11 mouse cellular contexts compared by ENCODE assay signal in genomic region chr19:46004814-46005466, GRCm38 (mm10). TPM values are rescaled to one million over a fixed set of nuclear protein-coding genes. Genes with fewer than 3 reads are reported as not detected.
DNase-seq lines count a peak whose midpoint lies in the region; ATAC-seq and TF ChIP-seq lines count a peak whose summit lies in the region.
"Had no signal": no experiment of that assay in that cellular context is flagged by ENCODE, and none has a peak within 500 bp of the region (broad histone marks: within the 10 kb centered on the region; RNA-seq: fewer than 3 reads in every experiment).

No protein-coding gene starts in this region.

- peak; percentile 89 for DNase-seq in heart, adult 11 months
- DNase-seq in heart, adult 9 months (ENCODE audit: low spot score in 2 of 2), result no peak
- DNase-seq in kidney, postnatal 0 days (ENCODE audit: low spot score), result no peak
- no peak for DNase-seq in kidney, postnatal 14 days
- DNase-seq in CH12.LX (ENCODE audit: extremely low read depth), result no peak
- no peak for DNase-seq in urinary bladder, postnatal 25 days (ENCODE audit: low spot score)
- DNase-seq in embryo, embryonic 11 days, result no peak
- DNase-seq: kidney, postnatal 36 days had no signal

- peaks cover 12% of the 10 kb centered on the region for H3K4me1 ChIP-seq in kidney, postnatal 0 days (replicated peaks; ENCODE audit: insufficient read depth, low read length)
- peaks cover 25 to 42% of the 10 kb centered on the region in 2 experiments for H3K4me1 ChIP-seq in CH12.LX (ENCODE audit: control insufficient read depth in 1 of 2, insufficient read depth in 2 of 2)
- H3K4me1 ChIP-seq in embryonic facial prominence, embryonic 13.5 days, result peaks cover 9% of the 10 kb centered on the region

- H3K27me3 ChIP-seq in kidney, postnatal 0 days (ENCODE audit: insufficient read depth, low read length), result no peaks in the 10 kb centered on the region
- no peaks in the 10 kb centered on the region for H3K27me3 ChIP-seq in CH12.LX (replicated peaks)
- H3K27me3 ChIP-seq in embryonic facial prominence, embryonic 13.5 days, result peaks cover 5% of the 10 kb centered on the region

- TF ChIP-seq CTCF in kidney, postnatal 0 days (IDR thresholded peaks at IDR 0.05; ENCODE audit: low read depth), result no peak
- no peak for TF ChIP-seq CTCF in CH12.LX (conservative IDR thresholded peaks at IDR 0.05 in 1 of 2, IDR thresholded peaks at IDR 0.05 in 1 of 2; ENCODE audit: low read depth in 2 of 2, low read length in 2 of 2)

- no peak for TF ChIP-seq RAD21 in CH12.LX (IDR thresholded peaks at IDR 0.05; ENCODE audit: low read depth, low read length)

- H3K4me3 ChIP-seq in kidney, postnatal 0 days (replicated peaks; ENCODE audit: low read depth, low read length), result no peak overlapping the region
- H3K4me3 ChIP-seq in CH12.LX (replicated peaks in 1 of 3; ENCODE audit: low read depth in 2 of 3, low read length in 2 of 3, poor library complexity in 1 of 3), result peak overlapping the region; percentile 80 to 92 (median 91)
- H3K4me3 ChIP-seq in embryonic facial prominence, embryonic 13.5 days, result no peak overlapping the region

- in situ Hi-C loops in CH12.LX (cut with MboI; ENCODE audit: low pct_ligation_motif_present, low pct_unique_long_range_greater_than_20kb, low sequenced_read_pairs), result loop anchor here (5.0 to 25.0 kb wide), 2 partner anchors 188 to 443 kb away; partner anchors contain the start of genes Gm17018, Kcnip2 and Poll

- 0 out of 2 replicates have a peak, but pooled peaks cover 6% of the 10 kb centered on the region for H3K36me3 ChIP-seq in kidney, postnatal 0 days (ENCODE audit: insufficient read depth, low read length)
- peaks cover 0 to 31% of the 10 kb centered on the region in 2 experiments for H3K36me3 ChIP-seq in CH12.LX (replicated peaks in 1 of 2; ENCODE audit: control insufficient read depth in 1 of 2, insufficient read depth in 1 of 2, low read length in 1 of 2)
- H3K36me3 ChIP-seq in embryonic facial prominence, embryonic 13.5 days, result peaks cover 23% of the 10 kb centered on the region

- H3K79me2 ChIP-seq in CH12.LX (replicated peaks; ENCODE audit: control insufficient read depth, extremely low read depth, insufficient read depth, poor library complexity, severe bottlenecking), result peaks cover 19% of the 10 kb centered on the region

- H3K4me2 ChIP-seq in kidney, postnatal 0 days (ENCODE audit: low read length), result peak overlapping the region; percentile 99
- H3K4me2 ChIP-seq in CH12.LX (ENCODE audit: insufficient read depth, low read depth, poor library complexity, severe bottlenecking), result peak overlapping the region; percentile 69
- H3K4me2 ChIP-seq in embryonic facial prominence, embryonic 13.5 days, result peak overlapping the region; percentile 86; the same call in 1 of the 2 replicates

- no peak for TF ChIP-seq EP300 in CH12.LX (IDR thresholded peaks at IDR 0.05; ENCODE audit: low read length)

- 77% methylated on average over 17 of the region's 17 CpGs for WGBS in kidney, postnatal 0 days
- WGBS in embryonic facial prominence, embryonic 13.5 days, result 74% methylated on average over 17 of the region's 17 CpGs

- H3K27ac ChIP-seq in kidney, postnatal 0 days, result no peak overlapping the region
- no peak overlapping the region for H3K27ac ChIP-seq in CH12.LX (ENCODE audit: insufficient read depth, low read depth)
- no peak overlapping the region for H3K27ac ChIP-seq in embryonic facial prominence, embryonic 13.5 days

- H3K9me3 ChIP-seq in kidney, postnatal 0 days (replicated peaks; ENCODE audit: low read length), result no peaks in the 10 kb centered on the region
- H3K9me3 ChIP-seq in CH12.LX (replicated peaks; ENCODE audit: low read length), result no peaks in the 10 kb centered on the region
- no peaks in the 10 kb centered on the region for H3K9me3 ChIP-seq in embryonic facial prominence, embryonic 13.5 days

- H3K9ac ChIP-seq in kidney, postnatal 0 days (ENCODE audit: low read depth, low read length), result no peak overlapping the region
- peak overlapping the region; percentile 82; the same call in 1 of the 2 replicates for H3K9ac ChIP-seq in CH12.LX (ENCODE audit: insufficient read depth, low read depth)
- H3K9ac ChIP-seq in embryonic facial prominence, embryonic 13.5 days, result no peak overlapping the region

- no peak for ATAC-seq in kidney, postnatal 0 days (replicated peaks; ENCODE audit: low FRiP score, low read depth)
- ATAC-seq in embryonic facial prominence, embryonic 13.5 days (ENCODE audit: insufficient number of reproducible peaks, insufficient read depth, low FRiP score, low TSS enrichment, low read depth), result peak; percentile 59; the same call in 1 of the 2 replicates
- ATAC-seq: CD4-positive, CD25-positive, alpha-beta regulatory T cell, adult 4 months; lung, postnatal 0 days had no signal

- no peak for TF ChIP-seq POLR2A in CH12.LX (IDR thresholded peaks at IDR 0.05; ENCODE audit: low read depth, low read length)

- dilution Hi-C loops in CH12.LX (cut with MboI; ENCODE audit: extremely low pct_ligation_motif_present, extremely low pct_unique_long_range_greater_than_20kb, low sequenced_read_pairs), result no loop called here

TF ChIP-seq in CH12.LX, 34 proteins besides CTCF, POLR2A, EP300 and RAD21:
- TF ChIP-seq ETS1 (conservative IDR thresholded peaks at IDR 0.05; ENCODE audit: low read depth, low read length), result no peak
- no peak for TF ChIP-seq MAX (IDR thresholded peaks at IDR 0.05; ENCODE audit: low read length)
- no peak for TF ChIP-seq MAZ (IDR thresholded peaks at IDR 0.05; ENCODE audit: low read depth, low read length)
- TF ChIP-seq HCFC1 (IDR thresholded peaks at IDR 0.05; ENCODE audit: low read depth, low read length), result no peak
- TF ChIP-seq IRF4 (IDR thresholded peaks at IDR 0.05; ENCODE audit: low read depth, low read length), result no peak
- TF ChIP-seq ELF1 (IDR thresholded peaks at IDR 0.05; ENCODE audit: low read depth, low read length), result no peak
- no peak for TF ChIP-seq ZNF384 (IDR thresholded peaks at IDR 0.05; ENCODE audit: low read depth, low read length)

RNA-seq across cellular contexts. Expression of gene Hps6, which starts 1.6 kb away (rescaled TPM):
- polyA plus RNA-seq in kidney, postnatal 0 days (2015; fragmentation: Nextera tagmentation; extraction: Ambion mirVana), result 7.2 and 7.6 TPM in 2 replicates
- total RNA-seq in CH12.LX (2012; rRNA removed) (10.5 and 10.6 TPM in 2 replicates), CH12.LX (2014; rRNA removed) (6.0 and 6.7 TPM in 2 replicates)
- polyA plus RNA-seq in CH12.LX (2012; ENCODE audit: insufficient read length, low read depth), result 5.1 and 5.8 TPM in 2 replicates
- 7.3 and 7.4 TPM in 2 replicates for polyA plus RNA-seq in embryonic facial prominence, embryonic 13.5 days (2015; fragmentation: Nextera tagmentation; extraction: Ambion mirVana)

RNA-seq across cellular contexts. Expression of gene Armh3, which starts 6.7 kb away (rescaled TPM):
- polyA plus RNA-seq in kidney, postnatal 0 days (2015; fragmentation: Nextera tagmentation; extraction: Ambion mirVana), result 13.2 and 14.7 TPM in 2 replicates
- total RNA-seq in CH12.LX (2012; rRNA removed) (1.9 and 2.2 TPM in 2 replicates), CH12.LX (2014; rRNA removed) (1.1 and 1.3 TPM in 2 replicates)
- 4.3 and 4.9 TPM in 2 replicates for polyA plus RNA-seq in CH12.LX (2012; ENCODE audit: insufficient read length, low read depth)
- polyA plus RNA-seq in embryonic facial prominence, embryonic 13.5 days (2015; fragmentation: Nextera tagmentation; extraction: Ambion mirVana), result 22.3 TPM in 2 replicates

RNA-seq across cellular contexts. Expression of gene Pprc1, which starts 39.7 kb away (rescaled TPM):
- 16.2 and 16.9 TPM in 2 replicates for polyA plus RNA-seq in kidney, postnatal 0 days (2015; fragmentation: Nextera tagmentation; extraction: Ambion mirVana)
- total RNA-seq in CH12.LX (2012; rRNA removed) (21.2 and 26.1 TPM in 2 replicates), CH12.LX (2014; rRNA removed) (9.2 and 13.0 TPM in 2 replicates)
- 65.0 and 68.7 TPM in 2 replicates for polyA plus RNA-seq in CH12.LX (2012; ENCODE audit: insufficient read length, low read depth)
- 33.2 and 38.8 TPM in 2 replicates for polyA plus RNA-seq in embryonic facial prominence, embryonic 13.5 days (2015; fragmentation: Nextera tagmentation; extraction: Ambion mirVana)

RNA-seq across cellular contexts. Expression of gene Ldb1, which starts 40.1 kb away (rescaled TPM):
- 79.3 and 82.5 TPM in 2 replicates for polyA plus RNA-seq in kidney, postnatal 0 days (2015; fragmentation: Nextera tagmentation; extraction: Ambion mirVana)
- total RNA-seq in CH12.LX (2012; rRNA removed), result 56.9 and 63.1 TPM in 2 replicates
- 59.2 and 67.6 TPM in 2 replicates for total RNA-seq in CH12.LX (2014; rRNA removed)
- 114 and 120 TPM in 2 replicates for polyA plus RNA-seq in CH12.LX (2012; ENCODE audit: insufficient read length, low read depth)
- 121 and 124 TPM in 2 replicates for polyA plus RNA-seq in embryonic facial prominence, embryonic 13.5 days (2015; fragmentation: Nextera tagmentation; extraction: Ambion mirVana)

Comparison
In these comparisons a context has a peak if more than half of its experiments do, and no peak if none do; other contexts are left out.
1. H3K4me3 ChIP-seq: peak in CH12.LX (3 of 3); none in kidney, postnatal 0 days (single experiment) and embryonic facial prominence, embryonic 13.5 days (single experiment).
2. Peak in every context shown above with its lines, with median percentiles within 50 percentile points of each other: H3K4me2 ChIP-seq.